Mouse (Mus musculus) WW6 (cell line): ENCODE measurements at regions not wholly inside any gene's neighbourhood (a gene's known extent, or its start where the extent isn't known, plus 50 kb on each side); places are given as distances from the start of the nearest gene placed in this dataset.
"Not testable (repeated sequence)": the region's sequence is repeated elsewhere in the genome, so short reads cannot be mapped to it uniquely, and the experiment has no call there.

Source experiments
- DNase-seq: peaks from one replicate; pipeline ENCODE4 v3.0.0-alpha.2; 2013; ENCODE audit warnings: low read depth, low spot score

GRCm38 (mm10) chr13:52190256-52190655, 340.8 kb downstream of the Diras2 start:
- DNase-seq = no peak

- DNase-seq = no peak
Observed at GRCm38 (mm10) chr13:52190848-52191590, 340.1 kb downstream of the Diras2 start.

- DNase-seq = no peak
Observed at GRCm38 (mm10) chr13:52196917-52197316, 334.2 kb downstream of the Diras2 start.

GRCm38 (mm10) chr13:52198649-52199348, 332.3 kb downstream of the Diras2 start:
- no peak for DNase-seq

GRCm38 (mm10) chr13:52202372-52202771, 328.7 kb downstream of the Diras2 start:
- no peak for DNase-seq

GRCm38 (mm10) chr13:52205951-52206350, 325.1 kb downstream of the Diras2 start:
- no peak for DNase-seq

- no peak for DNase-seq
Observed at GRCm38 (mm10) chr13:52216343-52216742, 314.7 kb downstream of the Diras2 start.

GRCm38 (mm10) chr13:52217066-52217465, 314.0 kb downstream of the Diras2 start:
- DNase-seq = no peak

GRCm38 (mm10) chr13:52217741-52218140, 313.3 kb downstream of the Diras2 start:
- DNase-seq = no peak

GRCm38 (mm10) chr13:52222315-52223097, 308.6 kb downstream of the Diras2 start:
- no peak for DNase-seq

GRCm38 (mm10) chr13:52223098-52223962, 307.7 kb downstream of the Diras2 start:
- no peak for DNase-seq

- no peak for DNase-seq
Observed at GRCm38 (mm10) chr13:52233971-52234370, 297.1 kb downstream of the Diras2 start.

GRCm38 (mm10) chr13:52236105-52236504, 295.0 kb downstream of the Diras2 start:
- no peak for DNase-seq

GRCm38 (mm10) chr13:52239563-52239962, 291.5 kb downstream of the Diras2 start:
- DNase-seq = no peak

- DNase-seq = no peak
Observed at GRCm38 (mm10) chr13:52241761-52242160, 289.3 kb downstream of the Diras2 start.

- no peak for DNase-seq
Observed at GRCm38 (mm10) chr13:52249492-52249891, 281.6 kb downstream of the Diras2 start.

GRCm38 (mm10) chr13:52250371-52250770, 280.7 kb downstream of the Diras2 start:
- no peak for DNase-seq

GRCm38 (mm10) chr13:52252303-52252702, 278.8 kb downstream of the Diras2 start:
- no peak for DNase-seq

- DNase-seq = not testable (repeated sequence)
Observed at GRCm38 (mm10) chr13:52252726-52253125, 278.4 kb downstream of the Diras2 start.

GRCm38 (mm10) chr13:52253138-52253537, 277.9 kb downstream of the Diras2 start:
- DNase-seq = no peak

GRCm38 (mm10) chr13:52254185-52254584, 276.9 kb downstream of the Diras2 start:
- no peak for DNase-seq
